28 mouse cellular contexts compared by ENCODE assay signal in the genomic region with DNA sequence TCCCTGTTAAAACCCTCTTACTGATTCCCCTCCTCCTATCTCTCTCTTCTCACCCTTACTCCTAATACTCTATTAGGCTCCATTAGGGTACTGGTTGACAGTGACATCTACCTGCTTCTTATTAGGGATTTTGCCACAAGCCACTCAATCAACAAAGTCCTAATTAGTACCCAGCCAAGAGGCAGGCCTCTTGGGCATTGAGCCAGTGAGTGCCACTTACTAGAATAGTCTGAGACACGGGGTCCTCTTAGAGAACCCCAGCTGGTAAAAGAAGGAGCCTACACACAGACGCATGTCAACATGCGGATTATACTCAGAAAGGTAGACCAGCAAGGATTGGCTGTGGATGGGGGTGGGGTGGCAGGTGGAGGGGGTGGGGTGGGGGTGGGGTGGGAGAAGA. TPM values are rescaled to one million over a fixed set of nuclear protein-coding genes. Genes with fewer than 3 reads are reported as not detected.
DNase-seq lines count a peak whose midpoint lies in the region; ATAC-seq and TF ChIP-seq lines count a peak whose summit lies in the region.
"Had no signal": no experiment of that assay in that cellular context is flagged by ENCODE, and none has a peak within 500 bp of the region (broad histone marks: within the 10 kb centered on the region; RNA-seq: fewer than 3 reads in every experiment).

No protein-coding gene starts in this region.

- H3K4me3 ChIP-seq in forebrain, embryonic 11.5 days (ENCODE audit: low read depth, low read length), result no peak overlapping the region
- H3K4me3 ChIP-seq in forebrain, embryonic 13.5 days, result no peak overlapping the region
- no peak overlapping the region for H3K4me3 ChIP-seq in heart, postnatal 0 days (ENCODE audit: low read depth, low read length)
- H3K4me3 ChIP-seq: embryonic facial prominence, embryonic 12.5 days; embryonic facial prominence, embryonic 15.5 days; heart, embryonic 10.5 days; heart, embryonic 13.5 days; hindbrain, embryonic 12.5 days; hindbrain, embryonic 15.5 days had no signal

- no peak for TF ChIP-seq EP300 in heart, postnatal 0 days (IDR thresholded peaks at IDR 0.05; ENCODE audit: low read depth)

- peak; percentile 35 for DNase-seq in forebrain, embryonic 11.5 days (ENCODE audit: low spot score)
- DNase-seq in heart, postnatal 0 days (ENCODE audit: low spot score), result peak; percentile 4
- DNase-seq in heart, adult 9 months (ENCODE audit: low spot score in 2 of 2), result no peak
- DNase-seq in retina, postnatal 1 day, result peak; percentile 42
- no peak for DNase-seq in retina, embryonic 14.5 days (ENCODE audit: low spot score)
- DNase-seq in adrenal gland, postnatal 25 days, result no peak
- no peak for DNase-seq in spleen, postnatal 14 days (ENCODE audit: low spot score in 2 of 2)
- DNase-seq: adrenal gland, adult 8-10 months; adrenal gland, postnatal 36 days; cerebellum, adult 11 months; cerebellum, adult 2 months; cerebellum, adult 9-11 months; cerebellum, postnatal 25 days; gastrocnemius, postnatal 25 days; heart, adult 18-20 months; kidney, adult 18-20 months had no signal

- H3K4me1 ChIP-seq in forebrain, embryonic 11.5 days (replicated peaks; ENCODE audit: control insufficient read depth, insufficient read depth, low read length), result no peaks in the 10 kb centered on the region
- H3K4me1 ChIP-seq in forebrain, embryonic 13.5 days, result peaks cover 14% of the 10 kb centered on the region
- H3K4me1 ChIP-seq in heart, postnatal 0 days (ENCODE audit: control insufficient read depth, insufficient read depth), result peaks cover 7% of the 10 kb centered on the region
- H3K4me1 ChIP-seq: embryonic facial prominence, embryonic 12.5 days; embryonic facial prominence, embryonic 15.5 days; hindbrain, embryonic 15.5 days had no signal

- no peaks in the 10 kb centered on the region for H3K36me3 ChIP-seq in forebrain, embryonic 11.5 days (ENCODE audit: control insufficient read depth, insufficient read depth, low read length)
- no peaks in the 10 kb centered on the region for H3K36me3 ChIP-seq in forebrain, embryonic 13.5 days (ENCODE audit: poor library complexity, severe bottlenecking)
- no peaks in the 10 kb centered on the region for H3K36me3 ChIP-seq in heart, postnatal 0 days (replicated peaks; ENCODE audit: control insufficient read depth, insufficient read depth, low read length)
- H3K36me3 ChIP-seq: embryonic facial prominence, embryonic 12.5 days; embryonic facial prominence, embryonic 15.5 days; heart, embryonic 10.5 days; heart, embryonic 13.5 days; hindbrain, embryonic 12.5 days; hindbrain, embryonic 15.5 days had no signal

- WGBS in forebrain, embryonic 11.5 days, result 79% methylated on average over 3 of the region's 3 CpGs
- 38% methylated on average over 3 of the region's 3 CpGs for WGBS in forebrain, embryonic 13.5 days
- WGBS in heart, postnatal 0 days, result 76% methylated on average over 3 of the region's 3 CpGs

- H3K9me3 ChIP-seq in forebrain, embryonic 11.5 days (ENCODE audit: control insufficient read depth, low read length), result no peaks in the 10 kb centered on the region
- H3K9me3 ChIP-seq in forebrain, embryonic 13.5 days (replicated peaks), result no peaks in the 10 kb centered on the region
- H3K9me3 ChIP-seq in heart, postnatal 0 days (replicated peaks; ENCODE audit: control insufficient read depth, low read length), result no peaks in the 10 kb centered on the region
- H3K9me3 ChIP-seq: embryonic facial prominence, embryonic 12.5 days; embryonic facial prominence, embryonic 15.5 days; heart, embryonic 10.5 days; heart, embryonic 13.5 days; hindbrain, embryonic 12.5 days; hindbrain, embryonic 15.5 days had no signal

- no peak for ATAC-seq in forebrain, embryonic 11.5 days (replicated peaks; ENCODE audit: low FRiP score)
- no peak for ATAC-seq in forebrain, embryonic 13.5 days
- ATAC-seq in heart, postnatal 0 days (ENCODE audit: insufficient read depth, low read depth), result no peak

- H3K4me2 ChIP-seq in forebrain, embryonic 11.5 days (ENCODE audit: low read depth, low read length, severe bottlenecking), result no peak overlapping the region
- no peak overlapping the region for H3K4me2 ChIP-seq in forebrain, embryonic 13.5 days
- no peak overlapping the region for H3K4me2 ChIP-seq in heart, postnatal 0 days (ENCODE audit: low read depth, low read length)
- H3K4me2 ChIP-seq: embryonic facial prominence, embryonic 12.5 days; embryonic facial prominence, embryonic 15.5 days; heart, embryonic 13.5 days; hindbrain, embryonic 12.5 days; hindbrain, embryonic 15.5 days had no signal

- no peak overlapping the region for H3K27ac ChIP-seq in forebrain, embryonic 11.5 days (ENCODE audit: low read depth, low read length)
- H3K27ac ChIP-seq in forebrain, embryonic 13.5 days, result no peak overlapping the region
- no peak overlapping the region for H3K27ac ChIP-seq in heart, postnatal 0 days (ENCODE audit: low read depth)
- H3K27ac ChIP-seq: embryonic facial prominence, embryonic 12.5 days; embryonic facial prominence, embryonic 15.5 days; heart, embryonic 13.5 days; hindbrain, embryonic 12.5 days; hindbrain, embryonic 15.5 days had no signal

- TF ChIP-seq CTCF in heart, postnatal 0 days (IDR thresholded peaks at IDR 0.05; ENCODE audit: low read depth), result no peak

- H3K9ac ChIP-seq in forebrain, embryonic 11.5 days (ENCODE audit: low read length), result no peak overlapping the region
- no peak overlapping the region for H3K9ac ChIP-seq in forebrain, embryonic 13.5 days
- H3K9ac ChIP-seq in heart, postnatal 0 days (replicated peaks; ENCODE audit: low read depth, low read length), result no peak overlapping the region
- H3K9ac ChIP-seq: embryonic facial prominence, embryonic 12.5 days; embryonic facial prominence, embryonic 15.5 days; heart, embryonic 13.5 days; hindbrain, embryonic 12.5 days; hindbrain, embryonic 15.5 days had no signal

- H3K27me3 ChIP-seq in forebrain, embryonic 11.5 days (ENCODE audit: control insufficient read depth, insufficient read depth, low read length), result no peaks in the 10 kb centered on the region
- H3K27me3 ChIP-seq in forebrain, embryonic 13.5 days, result no peaks in the 10 kb centered on the region
- H3K27me3 ChIP-seq in heart, postnatal 0 days (ENCODE audit: control insufficient read depth, insufficient read depth, low read length), result no peaks in the 10 kb centered on the region
- H3K27me3 ChIP-seq: embryonic facial prominence, embryonic 12.5 days; embryonic facial prominence, embryonic 15.5 days; heart, embryonic 13.5 days had no signal

RNA-seq across cellular contexts. Expression of a gene that starts 9.1 kb away (rescaled TPM):
- polyA plus RNA-seq in forebrain, embryonic 11.5 days (2014; fragmentation: Nextera tagmentation; extraction: Ambion mirVana), result 0.12 and 0.20 TPM in 2 replicates
- polyA plus RNA-seq in forebrain, embryonic 13.5 days (2015; fragmentation: Nextera tagmentation; extraction: Ambion mirVana), result not detected in 2 replicates
- total RNA-seq in heart, postnatal 0 days (2014; rRNA removed; ENCODE audit: low replicate concordance), result 0.65 TPM in 1 of 2 replicates, not detected in the other
- 0.07 TPM in 1 of 2 replicates, not detected in the other for polyA plus RNA-seq in heart, postnatal 0 days (2015; fragmentation: Nextera tagmentation; extraction: Ambion mirVana)
- total RNA-seq in adrenal gland, postnatal 25 days (2021), result 0.30 TPM in 1 of 2 replicates, not detected in the other
- total RNA-seq: common myeloid progenitor, adult 5-6 weeks; gastrocnemius, adult 8-10 months; gastrocnemius, postnatal 25 days; heart, adult 18-20 months; heart, postnatal 25 days; hematopoietic stem cell, adult 5-6 weeks; MEL had no signal
- polyA plus RNA-seq: cerebellum, adult 2 months; heart, embryonic 13.5 days; hindbrain, embryonic 15.5 days had no signal

RNA-seq across cellular contexts. Expression of a gene that starts 11.4 kb away (rescaled TPM):
- 1.8 and 2.2 TPM in 2 replicates for polyA plus RNA-seq in forebrain, embryonic 11.5 days (2014; fragmentation: Nextera tagmentation; extraction: Ambion mirVana)
- 0.68 and 0.80 TPM in 2 replicates for polyA plus RNA-seq in forebrain, embryonic 13.5 days (2015; fragmentation: Nextera tagmentation; extraction: Ambion mirVana)
- 33.2 and 40.1 TPM in 2 replicates for total RNA-seq in heart, postnatal 0 days (2014; rRNA removed; ENCODE audit: low replicate concordance)
- polyA plus RNA-seq in heart, postnatal 0 days (2015; fragmentation: Nextera tagmentation; extraction: Ambion mirVana), result 34.6 and 39.9 TPM in 2 replicates
- total RNA-seq in adrenal gland, postnatal 25 days (2021), result not detected in 2 replicates
- total RNA-seq: common myeloid progenitor, adult 5-6 weeks; hematopoietic stem cell, adult 5-6 weeks; MEL had no signal

Comparison
In these comparisons a context has a peak if more than half of its experiments do, and no peak if none do; other contexts are left out.
1. DNase-seq: peak in forebrain, embryonic 11.5 days (single experiment), heart, postnatal 0 days (single experiment) and retina, postnatal 1 day (single experiment); none in heart, adult 9 months (0 of 2), retina, embryonic 14.5 days (single experiment), adrenal gland, postnatal 25 days (single experiment) and spleen, postnatal 14 days (0 of 2).
2. RNA of a gene that starts 11.4 kb away (polyA plus RNA-seq): 34.6 to 39.9 TPM in heart, postnatal 0 days; 1.8 to 2.2 TPM in forebrain, embryonic 11.5 days and 0.68 to 0.80 TPM in forebrain, embryonic 13.5 days; every median in the first group is over 10 times any median in the second.